7 mouse cellular contexts compared by ENCODE assay signal in genomic region chr3:102723841-102724570, GRCm38 (mm10). TPM values are rescaled to one million over a fixed set of nuclear protein-coding genes. Genes with fewer than 3 reads are reported as not detected.
DNase-seq lines count a peak whose midpoint lies in the region; TF ChIP-seq lines count a peak whose summit lies in the region.

No protein-coding gene starts in this region.

- 36% methylated on average over 6 of the region's 6 CpGs for WGBS in kidney, adult 2 months
- WGBS in cerebellum, adult 2 months, result 61% methylated on average over 6 of the region's 6 CpGs

- no peaks in the 10 kb centered on the region for H3K36me3 ChIP-seq in kidney, adult 2 months (ENCODE audit: control insufficient read depth, insufficient read depth, low read length)

- TF ChIP-seq CTCF in kidney, adult 2 months (conservative IDR thresholded peaks at IDR 0.05; ENCODE audit: insufficient read depth, insufficient read length, low read depth, low read length), result no peak
- TF ChIP-seq CTCF in cerebellum, adult 2 months (IDR thresholded peaks at IDR 0.05; ENCODE audit: borderline replicate concordance, insufficient read depth, low read depth, low read length), result no peak

- no peaks in the 10 kb centered on the region for H3K4me1 ChIP-seq in kidney, adult 2 months (ENCODE audit: control insufficient read depth, insufficient read depth, low read length)
- H3K4me1 ChIP-seq in cerebellum, adult 2 months (ENCODE audit: control insufficient read depth, insufficient read depth, low read length), result no peaks in the 10 kb centered on the region

- H3K4me3 ChIP-seq in kidney, adult 2 months (ENCODE audit: insufficient read depth, low read depth, low read length), result no peak overlapping the region
- no peak overlapping the region for H3K4me3 ChIP-seq in cerebellum, adult 2 months (replicated peaks; ENCODE audit: insufficient read depth, low read depth, low read length)

- no peak for TF ChIP-seq POLR2A in kidney, adult 2 months (IDR thresholded peaks at IDR 0.05; ENCODE audit: low read depth, low read length)
- no peak for TF ChIP-seq POLR2A in cerebellum, adult 2 months (IDR thresholded peaks at IDR 0.05; ENCODE audit: borderline replicate concordance, insufficient read depth, low read length)

- no peaks in the 10 kb centered on the region for H3K27me3 ChIP-seq in kidney, adult 2 months (replicated peaks; ENCODE audit: control insufficient read depth, insufficient read depth, low read length)
- H3K27me3 ChIP-seq in cerebellum, adult 2 months (ENCODE audit: control insufficient read depth, insufficient read depth, low read length), result no peaks in the 10 kb centered on the region

- H3K27ac ChIP-seq in kidney, adult 2 months (ENCODE audit: insufficient read depth, low read depth, low read length), result 0 out of 2 replicates have a peak overlapping the region, but pooled peaks have one; percentile 26
- no peak overlapping the region; the same call in 1 of the 2 replicates for H3K27ac ChIP-seq in cerebellum, adult 2 months (ENCODE audit: insufficient read depth, low read length)

- DNase-seq in 416B (ENCODE audit: low read depth), result peak; percentile 53
- peak; percentile 30 for DNase-seq in CD4-positive, CD25-positive, alpha-beta regulatory T cell, adult 2 months (ENCODE audit: low read depth, low spot score)
- DNase-seq in heart, adult 11 months, result peak; percentile 96
- peak; percentile 78 for DNase-seq in kidney, adult 2 months
- peak; percentile 73 for DNase-seq in lung, postnatal 25 days (ENCODE audit: low spot score)
- DNase-seq in cerebellum, adult 2 months, result no peak
- no peak for DNase-seq in right cerebral cortex, postnatal 36 days (ENCODE audit: low spot score in 2 of 2)

RNA-seq across cellular contexts. Expression of gene Tspan2, which starts 10.3 kb away (rescaled TPM):
- 1.4 and 3.0 TPM in 2 replicates for polyA plus RNA-seq in kidney, adult 2 months (2012; rRNA removed)
- polyA plus RNA-seq in cerebellum, adult 2 months (2012; rRNA removed), result 106 and 110 TPM in 2 replicates

RNA-seq across cellular contexts. Expression of gene Tshb, which starts 58.5 kb away (rescaled TPM):
- not detected in 2 replicates for polyA plus RNA-seq in kidney, adult 2 months (2012; rRNA removed)
- polyA plus RNA-seq in cerebellum, adult 2 months (2012; rRNA removed), result 1.1 and 2.4 TPM in 2 replicates

Comparison
In these comparisons a context has a peak if more than half of its experiments do, and no peak if none do; other contexts are left out.
1. DNase-seq: peak in 416B (single experiment), CD4-positive, CD25-positive, alpha-beta regulatory T cell, adult 2 months (single experiment), heart, adult 11 months (single experiment), kidney, adult 2 months (single experiment) and lung, postnatal 25 days (single experiment); none in cerebellum, adult 2 months (0 of 2) and right cerebral cortex, postnatal 36 days (0 of 2).
2. RNA of gene Tspan2, which starts 10.3 kb away (polyA plus RNA-seq): 106 to 110 TPM in cerebellum, adult 2 months; 1.4 to 3.0 TPM in kidney, adult 2 months; every median in the first group is over 10 times any median in the second.